26 mouse cellular contexts compared by ENCODE assay signal in the genomic region with DNA sequence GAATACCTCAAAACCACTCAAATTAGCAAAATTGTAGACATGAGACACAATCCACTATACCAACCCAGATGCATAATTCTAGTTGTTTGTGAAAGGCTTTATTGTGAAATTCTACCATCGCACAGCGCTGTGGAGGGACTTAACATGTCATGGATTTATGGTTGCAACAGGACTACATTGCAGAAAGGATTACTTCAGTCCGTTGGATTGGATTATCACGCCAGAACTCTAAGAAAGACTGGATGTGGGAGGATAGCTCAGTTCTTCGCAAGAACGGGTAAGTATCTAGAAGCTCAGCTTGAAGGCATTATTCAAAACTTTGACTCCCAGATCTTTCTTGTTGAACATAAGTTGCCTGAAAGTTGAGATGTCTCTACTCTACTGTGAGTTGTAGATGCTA. TPM values are rescaled to one million over a fixed set of nuclear protein-coding genes. Genes with fewer than 3 reads are reported as not detected.
"Had no signal": no experiment of that assay in that cellular context is flagged by ENCODE, and none has a peak within 500 bp of the region (broad histone marks: within the 10 kb centered on the region; RNA-seq: fewer than 3 reads in every experiment).

No protein-coding gene starts in this region.

- H3K27me3 ChIP-seq: liver, embryonic 13.5 days; midbrain, embryonic 12.5 days; midbrain, embryonic 15.5 days; neural tube, embryonic 12.5 days; neural tube, embryonic 15.5 days had no signal

- H3K27ac ChIP-seq: left cerebral cortex, adult 2 months; liver, embryonic 13.5 days; midbrain, embryonic 12.5 days; midbrain, embryonic 15.5 days; neural tube, embryonic 12.5 days; neural tube, embryonic 15.5 days; stomach, postnatal 0 days had no signal

- DNase-seq: kidney, postnatal 10 days; kidney, postnatal 36 days; layer of hippocampus, postnatal 36 days; liver, embryonic 13.5 days; lung, adult 2 months; right cerebral cortex, adult 18-20 months; right cerebral cortex, postnatal 14 days; right cerebral cortex, postnatal 4 days; thymus, adult 2 months; thymus, postnatal 14 days; thymus, postnatal 4 days had no signal

- H3K36me3 ChIP-seq: liver, embryonic 13.5 days; midbrain, embryonic 12.5 days; midbrain, embryonic 15.5 days; neural tube, embryonic 12.5 days; neural tube, embryonic 15.5 days had no signal

- H3K9me3 ChIP-seq: liver, embryonic 13.5 days; midbrain, embryonic 12.5 days; midbrain, embryonic 15.5 days; neural tube, embryonic 12.5 days; neural tube, embryonic 15.5 days had no signal

- H3K4me2 ChIP-seq: liver, embryonic 13.5 days; midbrain, embryonic 12.5 days; midbrain, embryonic 15.5 days; neural tube, embryonic 12.5 days; neural tube, embryonic 15.5 days had no signal

- ATAC-seq: midbrain, embryonic 15.5 days had no signal

- H3K9ac ChIP-seq: liver, embryonic 13.5 days; midbrain, embryonic 12.5 days; midbrain, embryonic 15.5 days; neural tube, embryonic 12.5 days; neural tube, embryonic 15.5 days had no signal

- H3K4me1 ChIP-seq: liver, embryonic 13.5 days; midbrain, embryonic 12.5 days; midbrain, embryonic 15.5 days; neural tube, embryonic 12.5 days; neural tube, embryonic 15.5 days had no signal

- H3K4me3 ChIP-seq: left cerebral cortex, adult 2 months; liver, embryonic 13.5 days; midbrain, embryonic 12.5 days; midbrain, embryonic 15.5 days; neural tube, embryonic 12.5 days; neural tube, embryonic 15.5 days had no signal

RNA-seq across cellular contexts. Expression of gene Clec9a, which starts 5.3 kb away (rescaled TPM):
- total RNA-seq: layer of hippocampus, adult 8-10 months; layer of hippocampus, postnatal 10 days; layer of hippocampus, postnatal 36 days; left cerebral cortex, adult 2 months; left cerebral cortex, postnatal 10 days; left cerebral cortex, postnatal 36 days had no signal

RNA-seq across cellular contexts. Expression of gene Clec1b, which starts 6.3 kb away (rescaled TPM):
- total RNA-seq: layer of hippocampus, postnatal 36 days; left cerebral cortex, adult 2 months had no signal

RNA-seq across cellular contexts. Expression of gene Clec12b, which starts 17.7 kb away (rescaled TPM):
- total RNA-seq: layer of hippocampus, adult 8-10 months; layer of hippocampus, postnatal 10 days; layer of hippocampus, postnatal 36 days; left cerebral cortex, adult 2 months; left cerebral cortex, postnatal 10 days; left cerebral cortex, postnatal 36 days; liver, adult 2 months had no signal
- polyA plus RNA-seq: kidney, embryonic 14.5 days; limb, embryonic 11.5 days; liver, adult 2 months; liver, embryonic 16.5 days; midbrain, embryonic 12.5 days; neural tube, embryonic 12.5 days; stomach, embryonic 14.5 days; stomach, postnatal 0 days; thymus, adult 2 months had no signal
